Mouse (Mus musculus): ENCODE results near the gene Rbms3. TPM values are rescaled to one million over a fixed set of nuclear protein-coding genes. Genes with fewer than 3 reads are reported as not detected.

Rbms3 gene
- polyA plus RNA-seq, 1 experiment: not detected

DNA sequence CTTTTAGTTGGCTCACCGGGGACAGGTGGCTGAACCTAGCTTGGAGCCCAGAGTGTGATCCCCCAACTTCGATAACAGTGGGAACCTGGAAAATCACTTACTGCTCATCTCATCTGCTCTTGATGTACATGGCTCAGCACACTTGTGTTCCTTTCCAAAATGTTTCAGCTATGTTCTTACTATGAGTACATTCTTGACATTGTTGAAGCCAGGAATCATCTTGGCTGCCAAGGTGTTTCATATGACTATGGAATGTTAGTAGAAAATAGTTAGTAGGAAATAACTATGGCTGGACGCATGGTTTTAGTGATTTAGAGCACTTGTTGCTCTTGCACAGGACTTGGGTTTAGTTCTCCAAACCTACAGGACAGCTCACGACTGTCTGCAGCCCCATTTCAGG, 451.3 kb downstream of the Rbms3 start:
- no peak for TF ChIP-seq POLR2A (IDR thresholded peaks at IDR 0.05; ENCODE audit: insufficient read depth, low read depth, low read length)
- TF ChIP-seq CTCF (IDR thresholded peaks at IDR 0.05; ENCODE audit: insufficient read depth, low read depth, low read length): no peak
- Histone ChIP-seq H3K4me3 (ENCODE audit: insufficient read depth, low read depth, low read length) (no peak overlapping the region), H3K4me1 (ENCODE audit: control insufficient read depth, insufficient read depth, low read length) (no peaks in the 10 kb centered on the region), H3K27ac (ENCODE audit: insufficient read depth, low read depth, low read length) (no peak overlapping the region)
- 93% methylated on average over 4 of the region's 4 CpGs for WGBS

DNA sequence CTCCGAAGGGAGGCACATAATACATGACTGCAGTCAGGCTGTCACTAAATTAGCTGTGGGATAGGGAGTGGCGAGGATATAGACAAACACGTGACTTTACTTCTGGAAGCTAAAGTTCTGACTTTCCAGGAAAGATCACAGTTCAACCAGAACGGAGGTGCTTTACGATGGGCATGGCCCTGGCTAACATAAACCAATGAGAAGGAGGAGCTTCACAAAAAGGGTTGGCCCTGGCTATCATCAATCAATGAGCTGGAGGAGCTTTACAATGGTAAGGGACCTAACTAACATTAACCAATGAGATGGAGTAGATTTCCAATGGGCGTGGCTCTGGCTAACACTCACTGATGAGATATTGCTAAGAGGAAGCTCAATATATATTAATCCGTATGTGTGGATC, 457.2 kb downstream of the Rbms3 start:
- H3K27ac ChIP-seq (ENCODE audit: insufficient read depth, low read depth, low read length): no peak overlapping the region
- 95% methylated on average over 7 of the region's 7 CpGs for WGBS
- no peak for TF ChIP-seq POLR2A (IDR thresholded peaks at IDR 0.05; ENCODE audit: insufficient read depth, low read depth, low read length)
- no peak for TF ChIP-seq CTCF (IDR thresholded peaks at IDR 0.05; ENCODE audit: insufficient read depth, low read depth, low read length)

DNA sequence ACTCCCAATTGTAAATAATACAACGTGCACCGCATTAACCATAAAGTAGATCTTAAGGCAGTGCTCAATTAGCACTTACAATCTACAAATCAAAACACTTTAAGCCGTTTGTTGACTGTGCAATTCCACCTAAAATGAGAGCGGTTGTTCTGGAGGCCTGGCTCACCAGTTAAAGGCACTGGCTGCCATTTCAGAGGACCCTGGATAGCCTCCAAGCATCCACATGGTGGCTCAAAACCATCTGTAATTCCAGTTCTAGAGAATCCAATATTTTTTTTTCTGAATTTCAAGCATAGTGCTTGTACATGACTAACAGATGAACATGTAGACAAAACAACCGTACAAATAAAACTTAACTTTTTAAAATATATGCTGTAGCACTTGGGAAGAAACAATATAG, 460.5 kb downstream of the Rbms3 start:
- no peak overlapping the region for H3K27ac ChIP-seq (ENCODE audit: insufficient read depth, low read depth, low read length)
- 93% methylated on average over 5 of the region's 5 CpGs for WGBS
- no peaks in the 10 kb centered on the region for H3K4me1 ChIP-seq (ENCODE audit: control insufficient read depth, insufficient read depth, low read length)
- no peak overlapping the region for H3K4me3 ChIP-seq (ENCODE audit: insufficient read depth, low read depth, low read length)
- TF ChIP-seq CTCF (IDR thresholded peaks at IDR 0.05; ENCODE audit: insufficient read depth, low read depth, low read length): no peak
- no peak for TF ChIP-seq POLR2A (IDR thresholded peaks at IDR 0.05; ENCODE audit: insufficient read depth, low read depth, low read length)

More for the DNA sequence above, 457.2 kb downstream of the Rbms3 start:
- no peaks in the 10 kb centered on the region for H3K4me1 ChIP-seq (ENCODE audit: control insufficient read depth, insufficient read depth, low read length)
- no peak overlapping the region for H3K4me3 ChIP-seq (ENCODE audit: insufficient read depth, low read depth, low read length)

DNA sequence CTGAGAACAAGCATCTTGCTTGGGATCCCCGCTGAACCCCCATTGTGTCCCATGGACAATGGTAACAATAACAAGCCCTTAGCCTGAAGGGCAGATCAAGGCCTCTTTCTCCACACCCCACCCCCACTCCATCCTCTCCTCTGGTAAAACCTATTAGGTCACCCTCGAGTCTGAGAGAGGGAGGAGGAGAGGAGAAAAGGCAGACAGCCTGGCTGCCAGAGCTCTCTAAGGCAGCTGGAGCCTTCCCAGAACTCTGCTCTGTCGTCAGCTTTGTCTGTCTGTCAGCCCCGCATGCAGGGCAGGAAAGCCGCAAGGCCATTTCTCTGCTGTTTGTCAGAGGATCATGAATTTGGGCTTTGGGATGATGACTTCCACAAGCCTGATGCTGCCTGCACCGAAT, 466.6 kb downstream of the Rbms3 start:
- 23% methylated on average over 6 of the region's 6 CpGs for WGBS
- H3K27ac ChIP-seq (ENCODE audit: insufficient read depth, low read depth, low read length): no peak overlapping the region
- H3K4me1 ChIP-seq (ENCODE audit: control insufficient read depth, insufficient read depth, low read length): peaks cover 6% of the 10 kb centered on the region
- no peak for TF ChIP-seq CTCF (IDR thresholded peaks at IDR 0.05; ENCODE audit: insufficient read depth, low read depth, low read length)
- TF ChIP-seq POLR2A (IDR thresholded peaks at IDR 0.05; ENCODE audit: insufficient read depth, low read depth, low read length): no peak
- no peak overlapping the region for H3K4me3 ChIP-seq (ENCODE audit: insufficient read depth, low read depth, low read length)

DNA sequence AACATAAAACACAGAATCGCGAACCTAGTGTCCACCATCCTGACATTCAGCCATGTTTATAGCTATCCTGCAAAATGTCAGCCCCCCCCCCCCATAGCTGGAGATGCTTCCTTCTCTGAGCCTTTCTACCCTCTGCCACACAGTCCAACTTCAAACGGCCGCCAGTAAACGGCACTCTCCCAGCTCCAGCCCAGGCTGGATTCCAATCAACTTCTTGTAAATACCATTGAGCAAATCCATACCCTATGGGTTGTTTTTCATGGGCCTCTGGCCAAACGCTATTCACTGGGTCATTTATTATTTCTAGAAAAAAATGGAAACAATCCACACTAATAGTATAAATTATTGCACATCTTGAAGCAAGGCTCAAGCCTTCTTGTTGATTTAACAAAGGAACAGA, 468.6 kb downstream of the Rbms3 start:
- H3K4me1 ChIP-seq (ENCODE audit: control insufficient read depth, insufficient read depth, low read length): peaks cover 6% of the 10 kb centered on the region
- TF ChIP-seq POLR2A (IDR thresholded peaks at IDR 0.05; ENCODE audit: insufficient read depth, low read depth, low read length) (no peak), CTCF (IDR thresholded peaks at IDR 0.05; ENCODE audit: insufficient read depth, low read depth, low read length) (no peak)
- H3K27ac ChIP-seq (ENCODE audit: insufficient read depth, low read depth, low read length): no peak overlapping the region
- WGBS: 84% methylated on average over 6 of the region's 6 CpGs
- no peak overlapping the region for H3K4me3 ChIP-seq (ENCODE audit: insufficient read depth, low read depth, low read length)

DNA sequence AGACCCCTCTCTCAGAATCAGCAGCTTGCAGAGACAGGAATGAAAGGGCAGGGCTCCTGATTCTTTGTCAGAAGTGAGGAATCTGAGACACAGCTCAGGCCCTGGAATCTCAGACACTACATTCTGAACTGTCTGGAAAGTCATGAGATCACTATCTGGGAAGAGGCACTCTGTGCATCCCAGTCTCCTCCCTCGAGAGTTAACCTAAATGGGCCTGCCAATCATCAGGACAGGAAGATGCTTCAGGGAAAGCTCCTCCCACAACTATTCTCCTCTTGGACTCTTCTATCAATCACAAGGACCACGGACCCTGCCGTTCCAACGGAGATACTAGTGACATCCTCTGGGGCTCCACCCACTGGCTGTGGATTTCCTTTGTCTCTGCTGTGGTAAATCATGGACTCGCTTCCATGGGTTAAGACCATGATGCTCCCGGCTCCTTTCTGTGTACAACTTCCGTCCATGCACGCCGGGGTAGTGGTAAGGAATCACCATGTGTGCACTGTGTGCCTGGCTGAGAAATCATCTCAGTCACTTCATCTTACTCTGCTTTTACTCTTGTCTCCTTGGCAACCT, 473.3 kb downstream of the Rbms3 start:
- H3K4me3 ChIP-seq (ENCODE audit: insufficient read depth, low read depth, low read length): no peak overlapping the region
- WGBS: 94% methylated on average over 9 of the region's 9 CpGs
- H3K4me1 ChIP-seq (ENCODE audit: control insufficient read depth, insufficient read depth, low read length): no peaks in the 10 kb centered on the region
- TF ChIP-seq POLR2A (IDR thresholded peaks at IDR 0.05; ENCODE audit: insufficient read depth, low read depth, low read length): no peak
- TF ChIP-seq CTCF (IDR thresholded peaks at IDR 0.05; ENCODE audit: insufficient read depth, low read depth, low read length): no peak
- H3K27ac ChIP-seq (ENCODE audit: insufficient read depth, low read depth, low read length): no peak overlapping the region

DNA sequence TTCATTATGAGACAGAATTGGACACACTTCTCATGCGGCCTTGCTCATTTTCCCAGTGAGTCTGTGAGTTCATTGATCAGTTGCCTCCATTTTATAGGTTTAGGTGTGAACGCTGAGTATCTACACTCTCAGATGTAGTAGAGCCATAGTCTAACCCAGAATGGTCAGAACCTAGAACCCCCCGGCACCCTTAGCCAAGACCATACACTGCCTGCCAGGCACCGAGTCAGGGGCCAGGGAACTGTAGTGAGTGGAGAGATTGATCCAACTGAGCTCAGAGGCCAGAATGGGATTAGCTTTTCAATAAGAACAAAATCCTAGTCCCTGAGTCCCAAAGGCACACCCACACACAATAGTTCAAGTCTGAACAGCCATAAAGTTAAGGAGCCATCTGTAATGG, 475.1 kb downstream of the Rbms3 start:
- no peak overlapping the region for H3K27ac ChIP-seq (ENCODE audit: insufficient read depth, low read depth, low read length)
- H3K4me1 ChIP-seq (ENCODE audit: control insufficient read depth, insufficient read depth, low read length): no peaks in the 10 kb centered on the region
- WGBS: 94% methylated on average over 4 of the region's 4 CpGs
- TF ChIP-seq CTCF (IDR thresholded peaks at IDR 0.05; ENCODE audit: insufficient read depth, low read depth, low read length): no peak
- no peak for TF ChIP-seq POLR2A (IDR thresholded peaks at IDR 0.05; ENCODE audit: insufficient read depth, low read depth, low read length)
- H3K4me3 ChIP-seq (ENCODE audit: insufficient read depth, low read depth, low read length): no peak overlapping the region

DNA sequence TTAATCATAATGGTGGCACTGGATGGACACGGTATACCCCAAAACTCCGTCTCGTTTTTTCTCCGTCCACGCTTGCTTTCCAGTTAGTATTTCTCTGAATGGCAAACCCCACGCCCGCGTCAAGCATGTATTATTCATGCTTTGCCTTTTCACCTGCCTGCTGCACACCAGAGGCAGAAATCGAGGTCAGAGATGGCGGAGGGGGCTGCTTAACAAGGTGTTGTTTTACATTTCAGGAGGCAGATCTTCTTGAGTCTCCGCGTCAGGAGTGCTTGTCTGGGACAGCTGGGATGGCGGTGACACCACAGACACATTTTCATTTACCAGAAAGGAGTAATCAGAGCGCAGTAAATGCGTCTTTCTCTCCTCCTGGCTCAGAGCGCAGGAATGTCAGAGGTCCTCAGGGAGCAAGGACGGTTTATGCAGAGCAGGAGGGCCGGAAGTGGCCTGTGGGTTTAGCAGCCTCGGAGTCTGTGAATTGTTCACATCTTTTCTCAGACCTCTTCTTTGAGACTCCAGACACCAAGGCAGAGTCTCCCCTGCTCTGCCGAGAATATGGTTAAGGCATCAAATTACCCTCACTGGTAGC, 475.9 kb downstream of the Rbms3 start:
- Histone ChIP-seq H3K4me1 (ENCODE audit: control insufficient read depth, insufficient read depth, low read length) (no peaks in the 10 kb centered on the region), H3K27ac (ENCODE audit: insufficient read depth, low read depth, low read length) (no peak overlapping the region), H3K4me3 (ENCODE audit: insufficient read depth, low read depth, low read length) (no peak overlapping the region)
- WGBS: 86% methylated on average over 20 of the region's 20 CpGs
- TF ChIP-seq CTCF (IDR thresholded peaks at IDR 0.05; ENCODE audit: insufficient read depth, low read depth, low read length) (no peak), POLR2A (IDR thresholded peaks at IDR 0.05; ENCODE audit: insufficient read depth, low read depth, low read length) (no peak)

DNA sequence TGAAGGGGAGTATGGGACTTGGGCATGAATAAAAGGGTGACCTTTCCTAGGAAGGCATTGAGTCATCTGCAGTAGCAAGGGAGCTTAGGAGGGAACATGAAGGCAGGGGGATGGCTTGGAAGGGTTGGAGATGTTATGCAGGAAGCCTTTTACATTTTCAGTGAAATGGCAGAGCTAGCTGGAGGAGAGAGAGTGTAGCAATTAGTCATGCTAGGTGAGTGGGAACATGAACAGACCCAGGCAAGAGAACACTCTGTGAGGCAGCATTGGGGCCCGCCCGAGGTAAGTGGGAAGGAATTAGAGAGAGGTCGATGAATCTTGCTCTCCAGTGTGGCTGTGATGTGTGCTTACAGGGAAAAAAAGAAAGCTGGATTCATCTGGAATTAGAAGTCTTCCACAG, 477.8 kb downstream of the Rbms3 start:
- Histone ChIP-seq H3K4me1 (ENCODE audit: control insufficient read depth, insufficient read depth, low read length) (no peaks in the 10 kb centered on the region), H3K4me3 (ENCODE audit: insufficient read depth, low read depth, low read length) (no peak overlapping the region), H3K27ac (ENCODE audit: insufficient read depth, low read depth, low read length) (no peak overlapping the region)
- WGBS: 52% methylated on average over 3 of the region's 3 CpGs
- no peak for TF ChIP-seq POLR2A (IDR thresholded peaks at IDR 0.05; ENCODE audit: insufficient read depth, low read depth, low read length)
- TF ChIP-seq CTCF (IDR thresholded peaks at IDR 0.05; ENCODE audit: insufficient read depth, low read depth, low read length): no peak
